Mouse (Mus musculus) liver, embryonic 18 days (tissue): Measurements from ENCODE around the gene Med22. TPM values are rescaled to one million over a fixed set of nuclear protein-coding genes. Genes with fewer than 3 reads are reported as not detected.

Experiments used
- polyA plus RNA-seq: library from polyadenylated mRNA; depleted of rRNA; stranded (reverse); fragments of >200 nt; gene quantifications from 2 replicates; pipeline ENCODE4 v1.2.3, GENCODE M21; 2012; rRNA removed

Gene Med22
- 12.9 and 14.0 TPM in 2 replicates for polyA plus RNA-seq

DNA sequence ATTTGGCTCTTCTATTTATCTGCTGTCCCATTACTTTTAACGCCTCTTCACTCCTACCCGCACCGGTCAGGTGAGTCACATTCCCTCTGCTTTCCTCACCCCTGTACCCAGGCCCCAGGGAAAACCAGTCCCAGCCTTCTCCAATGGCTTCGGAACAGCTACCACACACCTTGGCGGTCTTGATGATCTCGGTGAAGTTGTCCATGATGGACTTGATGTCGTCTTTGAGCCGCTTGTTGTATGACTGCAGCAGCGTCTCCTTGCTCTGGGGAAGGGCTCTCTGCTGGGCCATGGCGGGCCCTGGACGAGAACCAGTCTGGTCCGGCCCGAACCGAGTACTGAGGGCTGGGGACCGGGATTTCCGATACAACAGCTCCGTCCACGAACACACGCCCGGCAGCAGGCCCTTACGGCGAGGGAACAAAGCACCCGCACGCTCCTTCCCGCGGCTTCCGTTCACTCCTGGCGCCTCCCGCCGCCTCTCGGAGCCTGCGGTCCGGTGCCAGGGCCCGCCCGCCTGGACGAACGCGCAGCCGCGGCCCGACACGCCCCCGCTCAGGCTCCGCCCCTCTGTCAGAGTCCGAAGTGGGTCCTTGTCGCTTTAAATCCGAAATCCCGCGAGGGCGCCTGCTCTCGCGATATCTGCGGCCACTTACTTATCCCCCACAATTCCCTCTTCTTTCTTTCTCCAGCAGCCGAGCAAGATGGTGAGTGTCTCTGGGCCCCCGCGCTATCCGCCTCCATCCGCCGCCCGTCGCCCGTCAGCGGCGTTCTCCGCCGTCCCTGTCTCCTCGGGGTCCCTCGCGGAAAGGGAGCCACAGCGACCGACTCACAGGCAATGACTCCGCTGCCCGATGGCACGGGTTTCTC lies at the start of gene Med22, which contains the start of gene Rpl7a:
Gene Med22, minus strand, starts transcription at position 554 of the 870 bp plus-strand sequence.
Gene Rpl7a, plus strand, starts transcription at position 641 of the 870 bp plus-strand sequence.

GRCm38 (mm10) chr2:26933304-26934055 lies 23.0 kb upstream of the Med22 start, which contains the start of the genes Surf4 and Stkld1:
Surf4 (minus strand) TSS chr2:26933928.
Stkld1 (plus strand) TSS chr2:26934047.

GRCm38 (mm10) chr2:26915927-26916728 lies 5.7 kb upstream of the Med22 start, which contains the start of the genes Surf2 and Surf1:
Surf2 (plus strand) TSS chr2:26916367.
Surf1 (minus strand) TSS chr2:26916530.

DNA sequence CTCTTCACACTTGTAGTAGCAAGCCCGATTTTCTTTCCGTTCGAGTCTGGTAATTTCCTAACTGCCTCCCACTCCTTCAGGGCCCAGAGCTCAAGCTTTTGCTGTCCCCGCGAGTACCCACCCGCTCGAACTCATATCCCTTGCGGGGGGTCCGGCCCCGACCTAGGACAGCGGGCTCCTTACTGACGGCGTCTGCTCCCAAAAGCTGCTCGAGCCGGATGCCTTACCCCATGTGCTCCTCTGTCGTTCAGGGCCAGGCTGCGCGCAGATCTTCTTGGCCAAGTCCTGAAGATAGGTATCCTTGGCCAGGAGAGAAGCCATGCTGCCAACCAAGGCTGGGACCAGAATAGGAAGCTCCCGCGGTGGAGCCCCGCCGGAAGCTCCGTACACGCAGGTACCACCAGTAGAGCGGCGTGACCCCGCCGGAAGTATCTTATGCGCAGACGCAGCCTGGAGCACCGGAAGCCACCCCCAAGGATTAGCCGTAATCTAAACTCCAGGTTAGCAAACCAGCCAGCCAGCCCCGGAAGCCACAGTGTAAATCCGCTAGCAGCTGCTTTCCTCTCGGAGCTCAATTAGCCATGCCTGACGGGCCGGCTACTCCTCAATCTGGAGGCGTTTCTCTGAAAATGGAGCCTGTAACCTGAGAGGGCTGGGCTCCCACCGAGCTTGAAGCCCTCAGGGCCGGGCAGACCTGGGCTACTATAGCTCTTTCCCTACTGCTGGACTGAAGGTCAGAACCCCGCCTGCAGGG lies 7.8 kb downstream of the Med22 start, which contains the start of gene Surf6:
Gene Surf6, minus strand, starts transcription at position 413 of the 754 bp plus-strand sequence.

DNA sequence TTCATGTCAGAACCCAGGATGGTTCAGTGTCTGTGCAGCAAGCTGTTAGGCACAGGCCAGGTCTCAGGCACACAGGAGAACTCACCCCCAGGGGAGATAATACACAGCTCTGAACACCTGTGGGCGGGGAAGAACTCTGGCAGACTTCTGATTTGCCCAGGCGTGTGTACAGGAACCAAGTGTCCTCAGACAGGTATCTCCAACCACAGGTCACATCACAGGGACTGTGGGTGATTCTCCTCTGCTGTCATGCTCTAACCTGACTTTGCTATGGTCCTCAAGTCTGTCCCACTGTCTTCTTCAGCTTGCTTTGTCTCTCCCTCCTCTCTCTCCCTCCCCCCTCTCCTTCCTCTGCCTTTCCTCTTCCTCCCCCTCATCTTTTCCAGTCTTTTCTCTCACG lies 45.6 kb downstream of the Med22 start, which contains the start of gene Abo:
Gene Abo, minus strand, starts transcription at position 101 of the 400 bp plus-strand sequence.

Other genes with a start within 250 kb of the Med22 start
- gene Lcn4, start 239.4 kb downstream of the Med22 start, polyA plus RNA-seq: not detected in 2 replicates
- not detected in 2 replicates for gene Abo, start 45.7 kb downstream of the Med22 start, polyA plus RNA-seq
- 7.7 and 8.0 TPM in 2 replicates for gene Surf6, start 7.8 kb downstream of the Med22 start, polyA plus RNA-seq
- gene Rpl7a, start 87 bp upstream of the Med22 start, polyA plus RNA-seq: 985 and 1,167 TPM in 2 replicates
- gene Surf2, start 5.7 kb upstream of the Med22 start, polyA plus RNA-seq: 18.9 and 19.1 TPM in 2 replicates
- gene Surf1, start 5.9 kb upstream of the Med22 start, polyA plus RNA-seq: 28.3 and 28.7 TPM in 2 replicates
- 82.5 and 83.9 TPM in 2 replicates for gene Surf4, start 23.3 kb upstream of the Med22 start, polyA plus RNA-seq
- 0.02 and 0.06 TPM in 2 replicates for gene Stkld1, start 23.4 kb upstream of the Med22 start, polyA plus RNA-seq
- gene Rexo4, start 53.7 kb upstream of the Med22 start, polyA plus RNA-seq: 16.8 and 17.9 TPM in 2 replicates
- gene Adamts13, start 62.7 kb upstream of the Med22 start, polyA plus RNA-seq: 2.7 and 3.2 TPM in 2 replicates
- 24.3 and 25.3 TPM in 2 replicates for gene Cacfd1, start 99.2 kb upstream of the Med22 start, polyA plus RNA-seq
- gene Slc2a6, start 117.3 kb upstream of the Med22 start, polyA plus RNA-seq: 0.36 and 0.44 TPM in 2 replicates
- gene Mymk, start 161.5 kb upstream of the Med22 start, polyA plus RNA-seq: 0.02 TPM in 1 of 2 replicates, not detected in the other
- gene Adamtsl2, start 168.7 kb upstream of the Med22 start, polyA plus RNA-seq: 1.8 and 2.7 TPM in 2 replicates
- gene Fam163b, start 231.8 kb upstream of the Med22 start, polyA plus RNA-seq: 0.01 TPM in 1 of 2 replicates, not detected in the other